Mouse (Mus musculus): ENCODE measurements around the gene Braf. TPM values are rescaled to one million over a fixed set of nuclear protein-coding genes. Genes with fewer than 3 reads are reported as not detected.

Braf gene
- polyA plus RNA-seq, 1 experiment from 2014 or later: 13.5 TPM

GRCm38 (mm10) chr6:39604565-39604964, 120.7 kb downstream of the Braf start:
- Histone ChIP-seq H3K9me3 (ENCODE audit: control insufficient read depth, low read length) (no peaks in the 10 kb centered on the region), H3K27me3 (replicated peaks; ENCODE audit: control insufficient read depth, insufficient read depth, low read length) (no peaks in the 10 kb centered on the region), H3K4me3 (ENCODE audit: low read depth, low read length) (no peak overlapping the region), H3K4me1 (ENCODE audit: control insufficient read depth, insufficient read depth, low read length) (no peaks in the 10 kb centered on the region), H3K9ac (ENCODE audit: low read depth, low read length) (no peak overlapping the region), H3K36me3 (ENCODE audit: control insufficient read depth, insufficient read depth, low read length) (peaks cover 57% of the 10 kb centered on the region), H3K4me2 (ENCODE audit: low read depth, low read length) (no peak overlapping the region), H3K27ac (replicated peaks; ENCODE audit: low read depth, low read length) (no peak overlapping the region)
- WGBS: 82% methylated on average over 5 of the region's 5 CpGs
- no peak for ATAC-seq (ENCODE audit: low read depth)
- peak; percentile 15 for DNase-seq (ENCODE audit: low spot score)

GRCm38 (mm10) chr6:39601828-39602227, 123.4 kb downstream of the Braf start:
- Histone ChIP-seq H3K9ac (ENCODE audit: low read depth, low read length) (no peak overlapping the region), H3K4me3 (ENCODE audit: low read depth, low read length) (no peak overlapping the region), H3K9me3 (ENCODE audit: control insufficient read depth, low read length) (no peaks in the 10 kb centered on the region), H3K27me3 (replicated peaks; ENCODE audit: control insufficient read depth, insufficient read depth, low read length) (no peaks in the 10 kb centered on the region), H3K4me1 (ENCODE audit: control insufficient read depth, insufficient read depth, low read length) (no peaks in the 10 kb centered on the region), H3K27ac (replicated peaks; ENCODE audit: low read depth, low read length) (no peak overlapping the region), H3K4me2 (ENCODE audit: low read depth, low read length) (no peak overlapping the region), H3K36me3 (ENCODE audit: control insufficient read depth, insufficient read depth, low read length) (peaks cover 74% of the 10 kb centered on the region)
- DNase-seq (ENCODE audit: low spot score): no peak
- ATAC-seq (ENCODE audit: low read depth): no peak
- 82% methylated on average over 3 of the region's 3 CpGs for WGBS

GRCm38 (mm10) chr6:39600851-39601250, 124.4 kb downstream of the Braf start:
- no peaks in the 10 kb centered on the region for H3K4me1 ChIP-seq (ENCODE audit: control insufficient read depth, insufficient read depth, low read length)
- H3K36me3 ChIP-seq (ENCODE audit: control insufficient read depth, insufficient read depth, low read length): peaks cover 79% of the 10 kb centered on the region
- H3K9ac ChIP-seq (ENCODE audit: low read depth, low read length): no peak overlapping the region
- ATAC-seq (ENCODE audit: low read depth): no peak
- no peaks in the 10 kb centered on the region for H3K9me3 ChIP-seq (ENCODE audit: control insufficient read depth, low read length)
- 93% methylated on average over 3 of the region's 3 CpGs for WGBS
- DNase-seq (ENCODE audit: low spot score): no peak
- no peak overlapping the region for H3K4me3 ChIP-seq (ENCODE audit: low read depth, low read length)
- H3K27me3 ChIP-seq (replicated peaks; ENCODE audit: control insufficient read depth, insufficient read depth, low read length): no peaks in the 10 kb centered on the region
- H3K27ac ChIP-seq (replicated peaks; ENCODE audit: low read depth, low read length): no peak overlapping the region
- H3K4me2 ChIP-seq (ENCODE audit: low read depth, low read length): no peak overlapping the region

- no peaks in the 10 kb centered on the region for H3K27me3 ChIP-seq (replicated peaks; ENCODE audit: control insufficient read depth, insufficient read depth, low read length)
- ATAC-seq (ENCODE audit: low read depth): peak; percentile 99
- H3K9ac ChIP-seq (ENCODE audit: low read depth, low read length): peak within 1 kb of the TSS; percentile 89
- H3K9me3 ChIP-seq (ENCODE audit: control insufficient read depth, low read length): no peaks in the 10 kb centered on the region
- peak within 1 kb of the TSS; percentile 82 for H3K4me2 ChIP-seq (ENCODE audit: low read depth, low read length)
- peak within 1 kb of the TSS; percentile 84 for H3K4me3 ChIP-seq (ENCODE audit: low read depth, low read length)
- peaks cover 11% of the 10 kb centered on the region for H3K4me1 ChIP-seq (ENCODE audit: control insufficient read depth, insufficient read depth, low read length)
- peak; percentile 97 for DNase-seq (ENCODE audit: low spot score)
- WGBS: under 1% methylated on average over 41 of the region's 56 CpGs
- peaks cover 34% of the 10 kb centered on the region for H3K36me3 ChIP-seq (ENCODE audit: control insufficient read depth, insufficient read depth, low read length)
- H3K27ac ChIP-seq (replicated peaks; ENCODE audit: low read depth, low read length): peak within 1 kb of the TSS; percentile 92
Observed at GRCm38 (mm10) chr6:39592401-39593214, 132.7 kb downstream of the Braf start, which contains the start of gene Ndufb2. Gene Ndufb2, plus strand, starts transcription at chr6:39592574.

- DNase-seq (ENCODE audit: low spot score): no peak
- ATAC-seq (ENCODE audit: low read depth): no peak
- Histone ChIP-seq H3K4me2 (ENCODE audit: low read depth, low read length) (no peak overlapping the region; the same call in 1 of the 2 replicates), H3K4me1 (ENCODE audit: control insufficient read depth, insufficient read depth, low read length) (peaks cover 11% of the 10 kb centered on the region), H3K27me3 (replicated peaks; ENCODE audit: control insufficient read depth, insufficient read depth, low read length) (no peaks in the 10 kb centered on the region), H3K4me3 (ENCODE audit: low read depth, low read length) (no peak overlapping the region), H3K36me3 (ENCODE audit: control insufficient read depth, insufficient read depth, low read length) (peaks cover 28% of the 10 kb centered on the region), H3K9ac (ENCODE audit: low read depth, low read length) (no peak overlapping the region), H3K9me3 (ENCODE audit: control insufficient read depth, low read length) (no peaks in the 10 kb centered on the region), H3K27ac (replicated peaks; ENCODE audit: low read depth, low read length) (no peak overlapping the region)
- 94% methylated on average over 4 of the region's 4 CpGs for WGBS
Observed at GRCm38 (mm10) chr6:39591481-39591880, 133.8 kb downstream of the Braf start.

GRCm38 (mm10) chr6:39585517-39585916, 139.7 kb downstream of the Braf start, which contains the start of gene Gm42420:
Gene Gm42420, plus strand, starts transcription at chr6:39585753.
- Histone ChIP-seq H3K27me3 (replicated peaks; ENCODE audit: control insufficient read depth, insufficient read depth, low read length) (no peaks in the 10 kb centered on the region), H3K4me2 (ENCODE audit: low read depth, low read length) (no peak within 1 kb of the TSS), H3K36me3 (ENCODE audit: control insufficient read depth, insufficient read depth, low read length) (peaks cover 70% of the 10 kb centered on the region), H3K27ac (replicated peaks; ENCODE audit: low read depth, low read length) (no peak within 1 kb of the TSS), H3K4me1 (ENCODE audit: control insufficient read depth, insufficient read depth, low read length) (no peaks in the 10 kb centered on the region), H3K9me3 (ENCODE audit: control insufficient read depth, low read length) (no peaks in the 10 kb centered on the region), H3K4me3 (ENCODE audit: low read depth, low read length) (no peak within 1 kb of the TSS), H3K9ac (ENCODE audit: low read depth, low read length) (no peak within 1 kb of the TSS)
- ATAC-seq (ENCODE audit: low read depth): no peak
- DNase-seq (ENCODE audit: low spot score): no peak
- 89% methylated on average over 6 of the region's 6 CpGs for WGBS

- no peaks in the 10 kb centered on the region for H3K4me1 ChIP-seq (ENCODE audit: control insufficient read depth, insufficient read depth, low read length)
- no peak overlapping the region for H3K4me2 ChIP-seq (ENCODE audit: low read depth, low read length)
- no peak for DNase-seq (ENCODE audit: low spot score)
- peaks cover 81% of the 10 kb centered on the region for H3K36me3 ChIP-seq (ENCODE audit: control insufficient read depth, insufficient read depth, low read length)
- ATAC-seq (ENCODE audit: low read depth): no peak
- H3K27me3 ChIP-seq (replicated peaks; ENCODE audit: control insufficient read depth, insufficient read depth, low read length): no peaks in the 10 kb centered on the region
- H3K27ac ChIP-seq (replicated peaks; ENCODE audit: low read depth, low read length): no peak overlapping the region
- H3K4me3 ChIP-seq (ENCODE audit: low read depth, low read length): no peak overlapping the region
- no peak overlapping the region for H3K9ac ChIP-seq (ENCODE audit: low read depth, low read length)
- no peaks in the 10 kb centered on the region for H3K9me3 ChIP-seq (ENCODE audit: control insufficient read depth, low read length)
- 83% methylated on average over 7 of the region's 7 CpGs for WGBS
Observed at GRCm38 (mm10) chr6:39581087-39581784, 144.0 kb downstream of the Braf start.

- H3K36me3 ChIP-seq (ENCODE audit: control insufficient read depth, insufficient read depth, low read length): peaks cover 74% of the 10 kb centered on the region
- H3K9ac ChIP-seq (ENCODE audit: low read depth, low read length): no peak overlapping the region
- no peak for DNase-seq (ENCODE audit: low spot score)
- no peak overlapping the region for H3K4me3 ChIP-seq (ENCODE audit: low read depth, low read length)
- WGBS: 84% methylated on average over 2 of the region's 2 CpGs
- no peak overlapping the region for H3K4me2 ChIP-seq (ENCODE audit: low read depth, low read length)
- ATAC-seq (ENCODE audit: low read depth): no peak
- no peaks in the 10 kb centered on the region for H3K27me3 ChIP-seq (replicated peaks; ENCODE audit: control insufficient read depth, insufficient read depth, low read length)
- no peak overlapping the region for H3K27ac ChIP-seq (replicated peaks; ENCODE audit: low read depth, low read length)
- no peaks in the 10 kb centered on the region for H3K9me3 ChIP-seq (ENCODE audit: control insufficient read depth, low read length)
- H3K4me1 ChIP-seq (ENCODE audit: control insufficient read depth, insufficient read depth, low read length): no peaks in the 10 kb centered on the region
Observed at GRCm38 (mm10) chr6:39580558-39580957, 144.7 kb downstream of the Braf start.
